Mouse (Mus musculus): ENCODE data around the gene Plekhn1. TPM values are rescaled to one million over a fixed set of nuclear protein-coding genes. Genes with fewer than 3 reads are reported as not detected.

The Plekhn1 gene
- polyA plus RNA-seq, 1 experiment from 2014 or later: 29.2 TPM

- H3K4me3 ChIP-seq (replicated peaks): no peak overlapping the region
- H3K4me1 ChIP-seq (replicated peaks): peaks cover 63% of the 10 kb centered on the region
- peaks cover 58% of the 10 kb centered on the region for H3K36me3 ChIP-seq
- 38% methylated on average over 6 of the region's 6 CpGs for WGBS
- H3K9ac ChIP-seq (replicated peaks): no peak overlapping the region
- no peak for ATAC-seq (ENCODE audit: insufficient number of reproducible peaks, insufficient read depth, low FRiP score, low TSS enrichment, low read depth)
- H3K4me2 ChIP-seq: peak overlapping the region; percentile 82
- no peak overlapping the region for H3K27ac ChIP-seq
- no peaks in the 10 kb centered on the region for H3K9me3 ChIP-seq
- H3K27me3 ChIP-seq: no peaks in the 10 kb centered on the region
Observed at GRCm38 (mm10) chr4:156194346-156194745, 40.3 kb downstream of the Plekhn1 start.

- Histone ChIP-seq H3K9me3 (no peaks in the 10 kb centered on the region), H3K4me2 (0 out of 2 replicates have a peak overlapping the region, but pooled peaks have one; percentile 16), H3K9ac (replicated peaks) (no peak overlapping the region), H3K27ac (no peak overlapping the region), H3K36me3 (peaks cover 59% of the 10 kb centered on the region), H3K27me3 (no peaks in the 10 kb centered on the region), H3K4me1 (replicated peaks) (peaks cover 67% of the 10 kb centered on the region), H3K4me3 (replicated peaks) (no peak overlapping the region)
- whole genome bisulfite sequencing: 68% methylated on average over 5 of the region's 5 CpGs
- no peak for ATAC-seq (ENCODE audit: insufficient number of reproducible peaks, insufficient read depth, low FRiP score, low TSS enrichment, low read depth)
Observed at GRCm38 (mm10) chr4:156193906-156194305, 40.8 kb downstream of the Plekhn1 start.

GRCm38 (mm10) chr4:156193200-156193590 lies 41.5 kb downstream of the Plekhn1 start:
- Histone ChIP-seq H3K27ac (no peak overlapping the region), H3K4me1 (replicated peaks) (peaks cover 74% of the 10 kb centered on the region)

GRCm38 (mm10) chr4:156192421-156193199 lies 42.0 kb downstream of the Plekhn1 start:
- 52% methylated on average over 8 of the region's 8 CpGs for WGBS
- no peaks in the 10 kb centered on the region for H3K27me3 ChIP-seq
- H3K9ac ChIP-seq (replicated peaks): no peak overlapping the region
- no peaks in the 10 kb centered on the region for H3K9me3 ChIP-seq
- H3K4me1 ChIP-seq (replicated peaks): peaks cover 80% of the 10 kb centered on the region
- peak overlapping the region; percentile 35 for H3K27ac ChIP-seq
- peak overlapping the region; percentile 13; the same call in 1 of the 2 replicates for H3K4me2 ChIP-seq
- ATAC-seq (ENCODE audit: insufficient number of reproducible peaks, insufficient read depth, low FRiP score, low TSS enrichment, low read depth): no peak
- no peak overlapping the region for H3K4me3 ChIP-seq (replicated peaks)
- H3K36me3 ChIP-seq: peaks cover 70% of the 10 kb centered on the region

More at GRCm38 (mm10) chr4:156193200-156193590, 41.5 kb downstream of the Plekhn1 start:
- Histone ChIP-seq H3K9me3 (no peaks in the 10 kb centered on the region), H3K4me2 (peak overlapping the region; percentile 16; the same call in 1 of the 2 replicates), H3K27me3 (no peaks in the 10 kb centered on the region), H3K9ac (replicated peaks) (no peak overlapping the region), H3K4me3 (replicated peaks) (no peak overlapping the region), H3K36me3 (peaks cover 64% of the 10 kb centered on the region)
- ATAC-seq (ENCODE audit: insufficient number of reproducible peaks, insufficient read depth, low FRiP score, low TSS enrichment, low read depth): no peak
- WGBS: 21% methylated on average over 2 of the region's 2 CpGs

GRCm38 (mm10) chr4:156188811-156189323 lies 45.8 kb downstream of the Plekhn1 start:
- Histone ChIP-seq H3K4me2 (peak overlapping the region; percentile 35), H3K27ac (peak overlapping the region; percentile 80), H3K4me3 (replicated peaks) (no peak overlapping the region), H3K9ac (replicated peaks) (no peak overlapping the region; the same call in 1 of the 2 replicates), H3K4me1 (replicated peaks) (peaks cover 79% of the 10 kb centered on the region), H3K27me3 (no peaks in the 10 kb centered on the region), H3K36me3 (peaks cover 82% of the 10 kb centered on the region), H3K9me3 (no peaks in the 10 kb centered on the region)
- no peak; the same call in 1 of the 2 replicates for ATAC-seq (ENCODE audit: insufficient number of reproducible peaks, insufficient read depth, low FRiP score, low TSS enrichment, low read depth)
- 32% methylated on average over 6 of the region's 6 CpGs for WGBS

GRCm38 (mm10) chr4:156188162-156188810 lies 46.4 kb downstream of the Plekhn1 start:
- no peak overlapping the region; the same call in 1 of the 2 replicates for H3K9ac ChIP-seq (replicated peaks)
- no peaks in the 10 kb centered on the region for H3K27me3 ChIP-seq
- H3K4me3 ChIP-seq (replicated peaks): no peak overlapping the region
- H3K36me3 ChIP-seq: peaks cover 82% of the 10 kb centered on the region
- WGBS: 68% methylated on average over 5 of the region's 5 CpGs
- ATAC-seq (ENCODE audit: insufficient number of reproducible peaks, insufficient read depth, low FRiP score, low TSS enrichment, low read depth): no peak; the same call in 1 of the 2 replicates
- H3K27ac ChIP-seq: peak overlapping the region; percentile 80
- peaks cover 73% of the 10 kb centered on the region for H3K4me1 ChIP-seq (replicated peaks)
- peak overlapping the region; percentile 35 for H3K4me2 ChIP-seq
- no peaks in the 10 kb centered on the region for H3K9me3 ChIP-seq

- peak overlapping the region; percentile 50; the same call in 1 of the 2 replicates for H3K27ac ChIP-seq
- H3K27me3 ChIP-seq: no peaks in the 10 kb centered on the region
- WGBS: 13% methylated on average over 31 of the region's 31 CpGs
- H3K4me3 ChIP-seq (replicated peaks): peak overlapping the region; percentile 32
- ATAC-seq (ENCODE audit: insufficient number of reproducible peaks, insufficient read depth, low FRiP score, low TSS enrichment, low read depth): no peak
- peak overlapping the region; percentile 55 for H3K4me2 ChIP-seq
- peaks cover 57% of the 10 kb centered on the region for H3K4me1 ChIP-seq (replicated peaks)
- H3K36me3 ChIP-seq: peaks cover 82% of the 10 kb centered on the region
- H3K9ac ChIP-seq (replicated peaks): peak overlapping the region; percentile 60
- H3K9me3 ChIP-seq: no peaks in the 10 kb centered on the region
Observed at GRCm38 (mm10) chr4:156185950-156186850, 48.5 kb downstream of the Plekhn1 start.

- Histone ChIP-seq H3K9ac (replicated peaks) (peak overlapping the region; percentile 60), H3K9me3 (no peaks in the 10 kb centered on the region), H3K36me3 (peaks cover 82% of the 10 kb centered on the region), H3K4me1 (replicated peaks) (peaks cover 51% of the 10 kb centered on the region), H3K27ac (no peak overlapping the region), H3K4me2 (peak overlapping the region; percentile 55), H3K27me3 (no peaks in the 10 kb centered on the region), H3K4me3 (replicated peaks) (peak overlapping the region; percentile 32)
- WGBS: 84% methylated on average over 13 of the region's 13 CpGs
- no peak for ATAC-seq (ENCODE audit: insufficient number of reproducible peaks, insufficient read depth, low FRiP score, low TSS enrichment, low read depth)
Observed at GRCm38 (mm10) chr4:156185456-156185949, 49.2 kb downstream of the Plekhn1 start.

GRCm38 (mm10) chr4:156184291-156184954 lies 50.2 kb downstream of the Plekhn1 start:
- WGBS: 87% methylated on average over 7 of the region's 7 CpGs
- H3K4me1 ChIP-seq (replicated peaks): peaks cover 41% of the 10 kb centered on the region
- ATAC-seq (ENCODE audit: insufficient number of reproducible peaks, insufficient read depth, low FRiP score, low TSS enrichment, low read depth): no peak
- H3K9me3 ChIP-seq: no peaks in the 10 kb centered on the region
- H3K36me3 ChIP-seq: peaks cover 82% of the 10 kb centered on the region
- H3K4me3 ChIP-seq (replicated peaks): no peak overlapping the region
- H3K27me3 ChIP-seq: no peaks in the 10 kb centered on the region
- no peak overlapping the region for H3K27ac ChIP-seq
- no peak overlapping the region for H3K9ac ChIP-seq (replicated peaks)
- H3K4me2 ChIP-seq: no peak overlapping the region

- WGBS: 87% methylated on average over 5 of the region's 5 CpGs
- Histone ChIP-seq H3K9ac (replicated peaks) (no peak overlapping the region), H3K4me3 (replicated peaks) (no peak overlapping the region), H3K27me3 (no peaks in the 10 kb centered on the region), H3K36me3 (peaks cover 87% of the 10 kb centered on the region), H3K4me2 (no peak overlapping the region), H3K27ac (no peak overlapping the region), H3K9me3 (no peaks in the 10 kb centered on the region), H3K4me1 (replicated peaks) (peaks cover 34% of the 10 kb centered on the region)
- ATAC-seq (ENCODE audit: insufficient number of reproducible peaks, insufficient read depth, low FRiP score, low TSS enrichment, low read depth): no peak
Observed at GRCm38 (mm10) chr4:156183747-156184146, 50.9 kb downstream of the Plekhn1 start.
